Mouse (Mus musculus) megakaryocyte, embryonic 14.5 days (primary cell): ENCODE results near the gene Poldip3. TPM values are rescaled to one million over a fixed set of nuclear protein-coding genes. Genes with fewer than 3 reads are reported as not detected.

Experiments used
- H3K27me3 ChIP-seq: replicated peaks from 2 replicates; pipeline ENCODE3; 2012; ENCODE audit warnings: inconsistent platforms
- H3K36me3 ChIP-seq: replicated peaks from 2 replicates; pipeline ENCODE3; 2012; ENCODE audit warnings: low read length, inconsistent platforms, mixed read lengths
- H3K4me1 ChIP-seq: 2 replicates; pipeline ENCODE4 v1.6.1; 2012; ENCODE audit warnings: inconsistent platforms
- H3K4me3 ChIP-seq: replicated peaks from 2 replicates; pipeline ENCODE3; 2012; ENCODE audit warnings: moderate library complexity, mild to moderate bottlenecking, inconsistent platforms
- H3K9me3 ChIP-seq: 2 replicates; pipeline ENCODE4 v1.6.1; 2012; ENCODE audit warnings: inconsistent platforms
- FLI1 ChIP-seq: IDR thresholded peaks from 2 replicates; pipeline ENCODE4 v1.6.1; 2012; ENCODE audit warnings: low read length, inconsistent platforms, mixed read lengths
- GATA1 ChIP-seq: IDR thresholded peaks from 3 replicates; pipeline ENCODE4 v1.6.1; 2012; ENCODE audit warnings: mixed read lengths, low read length, inconsistent platforms, borderline replicate concordance
- polyA plus RNA-seq: library from polyadenylated mRNA; stranded (reverse); fragments of >175 nt; gene quantifications from 2 replicates; pipeline ENCODE4 v1.2.3, GENCODE M21; 2012; ENCODE audit warnings: low replicate concordance; ENCODE audit not compliant: insufficient read depth

The Poldip3 gene
- polyA plus RNA-seq, 1 experiment = 69.1 TPM

GRCm38 (mm10) chr15:83111874-83112273, 37.3 kb downstream of the Poldip3 start:
- H3K27me3 ChIP-seq = no peaks in the 10 kb centered on the region

GRCm38 (mm10) chr15:83111290-83111689, 37.9 kb downstream of the Poldip3 start:
- peaks cover 16% of the 10 kb centered on the region for H3K4me1 ChIP-seq
- TF ChIP-seq GATA1 = no peak
- no peak for TF ChIP-seq FLI1
- no peaks in the 10 kb centered on the region for H3K27me3 ChIP-seq
- H3K36me3 ChIP-seq = peaks cover 75% of the 10 kb centered on the region
- H3K9me3 ChIP-seq = no peaks in the 10 kb centered on the region
- no peak overlapping the region for H3K4me3 ChIP-seq

More at GRCm38 (mm10) chr15:83111874-83112273, 37.3 kb downstream of the Poldip3 start:
- TF ChIP-seq FLI1 (no peak), GATA1 (no peak)
- Histone ChIP-seq H3K4me3 (no peak overlapping the region), H3K4me1 (peaks cover 16% of the 10 kb centered on the region), H3K9me3 (no peaks in the 10 kb centered on the region), H3K36me3 (peaks cover 75% of the 10 kb centered on the region)

- H3K9me3 ChIP-seq = no peaks in the 10 kb centered on the region
- TF ChIP-seq FLI1 (no peak), GATA1 (no peak)
- no peaks in the 10 kb centered on the region for H3K27me3 ChIP-seq
- H3K4me3 ChIP-seq = no peak overlapping the region
- peaks cover 11% of the 10 kb centered on the region for H3K4me1 ChIP-seq
- H3K36me3 ChIP-seq = peaks cover 84% of the 10 kb centered on the region
Measured at GRCm38 (mm10) chr15:83107814-83108213, 41.4 kb downstream of the Poldip3 start.

- Histone ChIP-seq H3K4me3 (no peak overlapping the region), H3K9me3 (no peaks in the 10 kb centered on the region), H3K27me3 (no peaks in the 10 kb centered on the region), H3K36me3 (peaks cover 85% of the 10 kb centered on the region), H3K4me1 (peaks cover 7% of the 10 kb centered on the region)
- TF ChIP-seq GATA1 (no peak), FLI1 (no peak)
Measured at GRCm38 (mm10) chr15:83106426-83106825, 42.8 kb downstream of the Poldip3 start.

- peaks cover 60% of the 10 kb centered on the region for H3K36me3 ChIP-seq
- H3K4me3 ChIP-seq = no peak overlapping the region
- H3K9me3 ChIP-seq = no peaks in the 10 kb centered on the region
- peaks cover 40% of the 10 kb centered on the region for H3K4me1 ChIP-seq
- TF ChIP-seq GATA1 = no peak
- peaks cover 6% of the 10 kb centered on the region for H3K27me3 ChIP-seq
Measured at GRCm38 (mm10) chr15:83103111-83103510, 46.1 kb downstream of the Poldip3 start.

- TF ChIP-seq GATA1 (no peak), FLI1 (no peak)
- Histone ChIP-seq H3K36me3 (peaks cover 34% of the 10 kb centered on the region), H3K4me1 (peaks cover 46% of the 10 kb centered on the region), H3K9me3 (no peaks in the 10 kb centered on the region), H3K4me3 (peak overlapping the region; percentile 93), H3K27me3 (peaks cover 10% of the 10 kb centered on the region)
Measured at GRCm38 (mm10) chr15:83100332-83100662, 48.9 kb downstream of the Poldip3 start.

GRCm38 (mm10) chr15:83099533-83100331, 49.5 kb downstream of the Poldip3 start:
- peaks cover 29% of the 10 kb centered on the region for H3K36me3 ChIP-seq
- peaks cover 46% of the 10 kb centered on the region for H3K4me1 ChIP-seq
- no peaks in the 10 kb centered on the region for H3K9me3 ChIP-seq
- H3K4me3 ChIP-seq = peak overlapping the region; percentile 93
- peaks cover 10% of the 10 kb centered on the region for H3K27me3 ChIP-seq
- TF ChIP-seq FLI1 (no peak), GATA1 (no peak)

GRCm38 (mm10) chr15:83095950-83096349, 53.2 kb downstream of the Poldip3 start:
- Histone ChIP-seq H3K4me1 (peaks cover 35% of the 10 kb centered on the region), H3K36me3 (no peaks in the 10 kb centered on the region), H3K27me3 (peaks cover 15% of the 10 kb centered on the region), H3K4me3 (no peak overlapping the region), H3K9me3 (no peaks in the 10 kb centered on the region)
- TF ChIP-seq FLI1 (no peak), GATA1 (no peak)

- H3K4me1 ChIP-seq = peaks cover 19% of the 10 kb centered on the region
- no peaks in the 10 kb centered on the region for H3K9me3 ChIP-seq
- no peaks in the 10 kb centered on the region for H3K36me3 ChIP-seq
- TF ChIP-seq GATA1 (no peak), FLI1 (no peak)
- no peak overlapping the region for H3K4me3 ChIP-seq
- H3K27me3 ChIP-seq = peaks cover 27% of the 10 kb centered on the region
Measured at GRCm38 (mm10) chr15:83093687-83094086, 55.5 kb downstream of the Poldip3 start.

- no peak for TF ChIP-seq GATA1
- TF ChIP-seq FLI1 = no peak
Measured at GRCm38 (mm10) chr15:83090874-83091273, 58.3 kb downstream of the Poldip3 start.

GRCm38 (mm10) chr15:83089429-83089605, 59.9 kb downstream of the Poldip3 start, which contains the start of gene Serhl:
TSS of gene Serhl (plus strand) at chr15:83089506.
- Histone ChIP-seq H3K9me3 (no peaks in the 10 kb centered on the region), H3K4me1 (peaks cover 21% of the 10 kb centered on the region), H3K27me3 (peaks cover 39% of the 10 kb centered on the region), H3K4me3 (no peak within 1 kb of the TSS), H3K36me3 (no peaks in the 10 kb centered on the region)
- TF ChIP-seq GATA1 = no peak
- TF ChIP-seq FLI1 = no peak

More at GRCm38 (mm10) chr15:83090874-83091273, 58.3 kb downstream of the Poldip3 start:
- H3K9me3 ChIP-seq = no peaks in the 10 kb centered on the region
- no peak overlapping the region for H3K4me3 ChIP-seq
- H3K4me1 ChIP-seq = peaks cover 12% of the 10 kb centered on the region
- H3K36me3 ChIP-seq = no peaks in the 10 kb centered on the region
- peaks cover 35% of the 10 kb centered on the region for H3K27me3 ChIP-seq
